ENCODE assay signal across 8 mouse cellular contexts in the genomic region with DNA sequence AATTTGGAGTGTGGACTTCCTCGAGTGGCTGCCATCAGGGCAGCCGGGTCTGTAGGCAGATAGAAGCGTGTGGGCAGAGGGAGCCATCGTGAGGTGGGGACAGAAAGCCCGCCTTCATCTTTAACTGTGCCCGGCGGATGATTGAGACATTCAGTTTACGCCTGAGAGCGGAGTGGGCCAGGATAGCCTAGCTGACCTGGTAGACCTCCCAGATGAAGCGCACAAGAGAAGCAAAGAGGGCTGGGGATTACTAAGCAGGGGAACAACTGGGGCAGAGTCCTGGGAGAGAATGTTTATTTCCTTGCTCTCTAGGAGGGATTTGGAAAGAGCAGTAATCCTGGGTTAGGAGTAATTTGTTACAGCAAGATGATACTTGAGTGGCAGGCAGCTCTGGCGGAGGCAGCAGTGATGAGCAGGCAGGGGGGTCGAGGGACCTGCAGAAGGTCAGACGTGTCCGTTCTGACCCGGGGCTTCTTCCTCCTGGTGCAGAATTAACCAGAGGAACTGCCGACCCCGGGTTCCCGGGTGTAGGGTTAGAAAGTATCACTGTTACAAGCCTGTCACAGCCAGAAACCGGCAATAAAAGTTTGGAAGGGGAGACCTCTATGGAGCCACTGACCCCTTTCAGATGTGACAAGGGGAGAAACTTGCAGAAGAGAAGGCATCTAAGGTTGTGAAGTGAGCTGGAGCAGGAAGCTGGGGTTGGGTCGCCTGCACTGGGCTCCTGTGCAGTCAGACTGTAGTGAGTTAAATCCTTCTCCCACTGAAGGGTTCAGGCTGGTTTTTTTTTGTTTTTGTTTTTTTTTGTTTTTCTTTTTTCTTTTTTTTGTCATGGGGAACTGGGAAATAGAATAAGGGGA.
DNase-seq lines count a peak whose midpoint lies in the region; ATAC-seq and TF ChIP-seq lines count a peak whose summit lies in the region.

No protein-coding gene starts in this region.

- no peak for ATAC-seq in heart, embryonic 11.5 days (replicated peaks; ENCODE audit: insufficient number of reproducible peaks, low FRiP score, low TSS enrichment)
- no peak for ATAC-seq in lung, postnatal 0 days
- ATAC-seq in limb, embryonic 15.5 days (ENCODE audit: insufficient number of reproducible peaks, low FRiP score, low TSS enrichment, low read depth) = no peak

- H3K27ac ChIP-seq in heart, adult 2 months = peak overlapping the region; percentile 17; the same call in 1 of the 2 replicates
- H3K27ac ChIP-seq in heart, embryonic 11.5 days (ENCODE audit: low read depth, low read length) = no peak overlapping the region
- no peak overlapping the region for H3K27ac ChIP-seq in lung, postnatal 0 days (ENCODE audit: low read length)
- peak overlapping the region; percentile 47; the same call in 1 of the 2 replicates for H3K27ac ChIP-seq in limb, embryonic 15.5 days

- no peak overlapping the region for H3K4me2 ChIP-seq in heart, embryonic 11.5 days
- H3K4me2 ChIP-seq in lung, postnatal 0 days (replicated peaks; ENCODE audit: low read depth, low read length) = no peak overlapping the region
- H3K4me2 ChIP-seq in limb, embryonic 15.5 days = no peak overlapping the region

- peaks cover 11% of the 10 kb centered on the region for H3K4me1 ChIP-seq in heart, adult 2 months (ENCODE audit: control insufficient read depth, insufficient read depth, low read length)
- peaks cover 14% of the 10 kb centered on the region for H3K4me1 ChIP-seq in heart, embryonic 11.5 days (ENCODE audit: control insufficient read depth, insufficient read depth, low read length)
- H3K4me1 ChIP-seq in lung, postnatal 0 days (ENCODE audit: insufficient read depth, low read depth, low read length) = peaks cover 13% of the 10 kb centered on the region; the same call in 1 of the 2 replicates
- peaks cover 27% of the 10 kb centered on the region for H3K4me1 ChIP-seq in limb, embryonic 15.5 days

- no peaks in the 10 kb centered on the region for H3K9me3 ChIP-seq in heart, embryonic 11.5 days (replicated peaks; ENCODE audit: control insufficient read depth, low read length)
- H3K9me3 ChIP-seq in lung, postnatal 0 days (ENCODE audit: low read length) = no peaks in the 10 kb centered on the region
- H3K9me3 ChIP-seq in limb, embryonic 15.5 days = no peaks in the 10 kb centered on the region

- TF ChIP-seq POLR2A in heart, adult 2 months (IDR thresholded peaks at IDR 0.05; ENCODE audit: insufficient read depth, low read depth, low read length) = no peak

- DNase-seq in heart, adult 2 months = no peak
- no peak for DNase-seq in lung, postnatal 0 days (ENCODE audit: low spot score)
- no peak for DNase-seq in lung, adult 18-20 months
- no peak for DNase-seq in left cerebral cortex, adult 18-20 months (ENCODE audit: low spot score in 2 of 2)
- DNase-seq in left cerebral cortex, postnatal 14 days (ENCODE audit: low spot score in 2 of 2) = no peak
- no peak for DNase-seq in adrenal gland, adult 8-10 months

- peaks cover 2% of the 10 kb centered on the region for H3K79me2 ChIP-seq in heart, adult 2 months (replicated peaks; ENCODE audit: control insufficient read depth, insufficient read depth, low read length)

- H3K4me3 ChIP-seq in heart, adult 2 months = no peak overlapping the region
- H3K4me3 ChIP-seq in heart, embryonic 11.5 days (ENCODE audit: low read depth, low read length) = no peak overlapping the region
- no peak overlapping the region for H3K4me3 ChIP-seq in lung, postnatal 0 days (ENCODE audit: low read depth, low read length)
- no peak overlapping the region for H3K4me3 ChIP-seq in limb, embryonic 15.5 days

- no peak for TF ChIP-seq EP300 in heart, adult 2 months (IDR thresholded peaks at IDR 0.05; ENCODE audit: insufficient read depth, low read depth, low read length)
- no peak for TF ChIP-seq EP300 in lung, postnatal 0 days (IDR thresholded peaks at IDR 0.05)

- no peaks in the 10 kb centered on the region for H3K36me3 ChIP-seq in heart, adult 2 months (ENCODE audit: control insufficient read depth, insufficient read depth, low read length)
- H3K36me3 ChIP-seq in heart, embryonic 11.5 days (ENCODE audit: control insufficient read depth, insufficient read depth, low read length) = no peaks in the 10 kb centered on the region
- H3K36me3 ChIP-seq in lung, postnatal 0 days (ENCODE audit: insufficient read depth, low read length) = no peaks in the 10 kb centered on the region
- peaks cover 3% of the 10 kb centered on the region; the same call in 1 of the 2 replicates for H3K36me3 ChIP-seq in limb, embryonic 15.5 days

- peak; percentile 38 for TF ChIP-seq CTCF in heart, adult 2 months (IDR thresholded peaks at IDR 0.05)
- 0 out of 2 replicates have a peak, but pooled peaks have one; percentile 21 for TF ChIP-seq CTCF in lung, postnatal 0 days (IDR thresholded peaks at IDR 0.05)

- 48% methylated on average over 20 of the region's 20 CpGs for WGBS in heart, adult 2 months
- WGBS in heart, embryonic 11.5 days (ENCODE audit: insufficient replicate concordance) = 35% methylated on average over 20 of the region's 20 CpGs
- 33% methylated on average over 20 of the region's 20 CpGs for WGBS in lung, postnatal 0 days
- 26% methylated on average over 20 of the region's 20 CpGs for WGBS in limb, embryonic 15.5 days

- no peaks in the 10 kb centered on the region for H3K27me3 ChIP-seq in heart, adult 2 months (ENCODE audit: control insufficient read depth, insufficient read depth, low read length)
- H3K27me3 ChIP-seq in heart, embryonic 11.5 days (ENCODE audit: control insufficient read depth, insufficient read depth, low read length) = no peaks in the 10 kb centered on the region
- H3K27me3 ChIP-seq in lung, postnatal 0 days (replicated peaks; ENCODE audit: insufficient read depth, low read length) = no peaks in the 10 kb centered on the region
- H3K27me3 ChIP-seq in limb, embryonic 15.5 days = no peaks in the 10 kb centered on the region

- peak overlapping the region; percentile 1; the same call in 1 of the 2 replicates for H3K9ac ChIP-seq in heart, adult 2 months (ENCODE audit: low read depth, low read length)
- H3K9ac ChIP-seq in heart, embryonic 11.5 days (ENCODE audit: low read depth, low read length) = no peak overlapping the region
- H3K9ac ChIP-seq in lung, postnatal 0 days (replicated peaks; ENCODE audit: low read depth) = no peak overlapping the region
- H3K9ac ChIP-seq in limb, embryonic 15.5 days = no peak overlapping the region

- intact Hi-C loops in heart, adult 2 months (cut with DNase I) = no loop called here
- intact Hi-C loops in left cerebral cortex, postnatal 14 days (cut with DNase I) = no loop called here

Comparison
In these comparisons a context has a peak if more than half of its experiments do, and no peak if none do; other contexts are left out.
1. H3K27ac ChIP-seq: peak in heart, adult 2 months (single experiment) and limb, embryonic 15.5 days (single experiment); none in heart, embryonic 11.5 days (single experiment) and lung, postnatal 0 days (single experiment).